Mouse (Mus musculus) embryonic fibroblast, embryonic 13.5 days (primary cell): ENCODE data around the gene Snx22.

Experiments used
- CTCF ChIP-seq: IDR thresholded peaks from 2 replicates; pipeline ENCODE4 v1.5.1; 2011; ENCODE audit warnings: mild to moderate bottlenecking, control low read depth, low read length, moderate library complexity, borderline replicate concordance; ENCODE audit not compliant: insufficient read depth
- POLR2A ChIP-seq: IDR thresholded peaks from 2 replicates; pipeline ENCODE4 v1.6.1; 2011; ENCODE audit warnings: low read depth, mild to moderate bottlenecking, control low read depth, low read length, moderate library complexity

- TF ChIP-seq CTCF = no peak
- TF ChIP-seq POLR2A = no peak
Observed at GRCm38 (mm10) chr9:66091327-66092231, 22.1 kb upstream of the Snx22 start.
